In genomic region chr1:86633840-86634750, GRCm38 (mm10) we compare ENCODE assay signal across 14 mouse cellular contexts. TPM values are rescaled to one million over a fixed set of nuclear protein-coding genes. Genes with fewer than 3 reads are reported as not detected.
DNase-seq lines count a peak whose midpoint lies in the region; ATAC-seq lines count a peak whose summit lies in the region.
"Had no signal": no experiment of that assay in that cellular context is flagged by ENCODE, and none has a peak within 500 bp of the region (broad histone marks: within the 10 kb centered on the region; RNA-seq: fewer than 3 reads in every experiment).

No protein-coding gene starts in this region.

- peak overlapping the region; percentile 7; the same call in 1 of the 2 replicates for H3K27ac ChIP-seq in kidney, embryonic 14.5 days (ENCODE audit: low read depth, low read length)
- H3K27ac ChIP-seq in embryonic facial prominence, embryonic 14.5 days (replicated peaks; ENCODE audit: low read depth, low read length): no peak overlapping the region
- H3K27ac ChIP-seq in hindbrain, embryonic 16.5 days (ENCODE audit: low read depth, low read length): peak overlapping the region; percentile 63; the same call in 1 of the 2 replicates
- peak overlapping the region; percentile 59 for H3K27ac ChIP-seq in midbrain, embryonic 16.5 days (ENCODE audit: low read length)
- H3K27ac ChIP-seq: liver, embryonic 14.5 days had no signal

- whole genome bisulfite sequencing in kidney, embryonic 14.5 days: 66% methylated on average over 7 of the region's 7 CpGs
- WGBS in embryonic facial prominence, embryonic 14.5 days: 56% methylated on average over 7 of the region's 7 CpGs
- 38% methylated on average over 7 of the region's 7 CpGs for WGBS in hindbrain, embryonic 16.5 days
- 45% methylated on average over 7 of the region's 7 CpGs for WGBS in midbrain, embryonic 16.5 days

- no peak overlapping the region for H3K9ac ChIP-seq in kidney, embryonic 14.5 days (ENCODE audit: low read depth, low read length)
- H3K9ac ChIP-seq in embryonic facial prominence, embryonic 14.5 days (ENCODE audit: low read depth, low read length): no peak overlapping the region
- H3K9ac ChIP-seq in hindbrain, embryonic 16.5 days (ENCODE audit: low read depth, low read length): no peak overlapping the region
- no peak overlapping the region for H3K9ac ChIP-seq in midbrain, embryonic 16.5 days (ENCODE audit: low read depth, low read length)
- H3K9ac ChIP-seq: liver, embryonic 14.5 days had no signal

- no peaks in the 10 kb centered on the region for H3K9me3 ChIP-seq in kidney, embryonic 14.5 days (ENCODE audit: control insufficient read depth, low read length)
- no peaks in the 10 kb centered on the region for H3K9me3 ChIP-seq in embryonic facial prominence, embryonic 14.5 days (ENCODE audit: control insufficient read depth, low read length)
- no peaks in the 10 kb centered on the region for H3K9me3 ChIP-seq in hindbrain, embryonic 16.5 days (ENCODE audit: control insufficient read depth, low read length)
- no peaks in the 10 kb centered on the region for H3K9me3 ChIP-seq in midbrain, embryonic 16.5 days (replicated peaks; ENCODE audit: control insufficient read depth, low read length, poor library complexity, severe bottlenecking)

- no peak overlapping the region for H3K4me3 ChIP-seq in kidney, embryonic 14.5 days (ENCODE audit: low read length)
- H3K4me3 ChIP-seq in embryonic facial prominence, embryonic 14.5 days (ENCODE audit: low read depth, low read length): no peak overlapping the region
- peak overlapping the region; percentile 18 for H3K4me3 ChIP-seq in hindbrain, embryonic 16.5 days (ENCODE audit: low read length)
- H3K4me3 ChIP-seq in midbrain, embryonic 16.5 days (ENCODE audit: low read depth, low read length): peak overlapping the region; percentile 11; the same call in 1 of the 2 replicates
- H3K4me3 ChIP-seq: myocyte had no signal

- ATAC-seq in kidney, embryonic 14.5 days (ENCODE audit: low FRiP score, low TSS enrichment): no peak
- ATAC-seq in embryonic facial prominence, embryonic 14.5 days (ENCODE audit: low read depth): no peak
- ATAC-seq in hindbrain, embryonic 16.5 days: peak; percentile 68
- ATAC-seq in midbrain, embryonic 16.5 days: peak; percentile 65

- H3K4me1 ChIP-seq in kidney, embryonic 14.5 days (ENCODE audit: control insufficient read depth, insufficient read depth, low read length): peaks cover 16% of the 10 kb centered on the region; the same call in 1 of the 2 replicates
- no peaks in the 10 kb centered on the region for H3K4me1 ChIP-seq in embryonic facial prominence, embryonic 14.5 days (ENCODE audit: control insufficient read depth, insufficient read depth, low read length)
- H3K4me1 ChIP-seq in hindbrain, embryonic 16.5 days (ENCODE audit: control insufficient read depth, insufficient read depth, low read depth, low read length): peaks cover 9% of the 10 kb centered on the region; the same call in 1 of the 2 replicates
- H3K4me1 ChIP-seq in midbrain, embryonic 16.5 days (ENCODE audit: control insufficient read depth, insufficient read depth, low read length): peaks cover 8% of the 10 kb centered on the region; the same call in 1 of the 2 replicates

- no peaks in the 10 kb centered on the region for H3K27me3 ChIP-seq in kidney, embryonic 14.5 days (ENCODE audit: control insufficient read depth, insufficient read depth, low read length)
- H3K27me3 ChIP-seq in embryonic facial prominence, embryonic 14.5 days (replicated peaks; ENCODE audit: control insufficient read depth, insufficient read depth, low read length): no peaks in the 10 kb centered on the region
- no peaks in the 10 kb centered on the region for H3K27me3 ChIP-seq in hindbrain, embryonic 16.5 days (replicated peaks; ENCODE audit: control insufficient read depth, insufficient read depth, low read length)
- H3K27me3 ChIP-seq in midbrain, embryonic 16.5 days (ENCODE audit: control insufficient read depth, insufficient read depth, low read depth, low read length): no peaks in the 10 kb centered on the region
- H3K27me3 ChIP-seq: CH12.LX had no signal

- DNase-seq in kidney, postnatal 14 days: no peak
- peak; percentile 36 for DNase-seq in embryonic facial prominence, embryonic 14.5 days (ENCODE audit: low spot score)
- DNase-seq in ovary, adult 18-20 months (ENCODE audit: low spot score): no peak
- DNase-seq in spleen, adult 12 weeks (ENCODE audit: low spot score): no peak
- no peak for DNase-seq in cerebellum, adult 11-12 months
- DNase-seq: cerebellum, adult 11 months; heart, postnatal 4 days; spleen, adult 18-20 months had no signal

- H3K36me3 ChIP-seq in kidney, embryonic 14.5 days (ENCODE audit: control insufficient read depth, insufficient read depth, low read length): no peaks in the 10 kb centered on the region
- no peaks in the 10 kb centered on the region for H3K36me3 ChIP-seq in embryonic facial prominence, embryonic 14.5 days (ENCODE audit: control insufficient read depth, insufficient read depth, low read length)
- H3K36me3 ChIP-seq in hindbrain, embryonic 16.5 days (ENCODE audit: control insufficient read depth, insufficient read depth, low read length): no peaks in the 10 kb centered on the region
- no peaks in the 10 kb centered on the region for H3K36me3 ChIP-seq in midbrain, embryonic 16.5 days (ENCODE audit: control insufficient read depth, insufficient read depth, low read length)

- no peak overlapping the region for H3K4me2 ChIP-seq in kidney, embryonic 14.5 days (replicated peaks; ENCODE audit: low read depth, low read length)
- H3K4me2 ChIP-seq in embryonic facial prominence, embryonic 14.5 days (ENCODE audit: low read depth, low read length): peak overlapping the region; percentile 23; the same call in 1 of the 2 replicates
- peak overlapping the region; percentile 46 for H3K4me2 ChIP-seq in hindbrain, embryonic 16.5 days (ENCODE audit: low read length)
- peak overlapping the region; percentile 39 for H3K4me2 ChIP-seq in midbrain, embryonic 16.5 days (ENCODE audit: low read length)

RNA-seq across cellular contexts. Expression of gene Nppc, which starts 36.3 kb away (rescaled TPM):
- polyA plus RNA-seq in kidney, embryonic 14.5 days (2014; fragmentation: Nextera tagmentation; extraction: Ambion mirVana): 2.1 and 2.4 TPM in 2 replicates
- 7.4 and 10.5 TPM in 2 replicates for polyA plus RNA-seq in embryonic facial prominence, embryonic 14.5 days (2014; fragmentation: Nextera tagmentation; extraction: Ambion mirVana)
- 20.1 and 26.6 TPM in 2 replicates for polyA plus RNA-seq in hindbrain, embryonic 16.5 days (2015; fragmentation: Nextera tagmentation; extraction: Ambion mirVana)
- polyA plus RNA-seq in midbrain, embryonic 16.5 days (2015; fragmentation: Nextera tagmentation; extraction: Ambion mirVana): 3.8 and 4.2 TPM in 2 replicates

RNA-seq across cellular contexts. Expression of gene Cops7b, which starts 51.4 kb away (rescaled TPM):
- 40.4 and 45.4 TPM in 2 replicates for polyA plus RNA-seq in kidney, embryonic 14.5 days (2014; fragmentation: Nextera tagmentation; extraction: Ambion mirVana)
- polyA plus RNA-seq in embryonic facial prominence, embryonic 14.5 days (2014; fragmentation: Nextera tagmentation; extraction: Ambion mirVana): 31.3 and 34.9 TPM in 2 replicates
- polyA plus RNA-seq in hindbrain, embryonic 16.5 days (2015; fragmentation: Nextera tagmentation; extraction: Ambion mirVana): 57.1 and 62.5 TPM in 2 replicates
- 63.0 and 64.9 TPM in 2 replicates for polyA plus RNA-seq in midbrain, embryonic 16.5 days (2015; fragmentation: Nextera tagmentation; extraction: Ambion mirVana)

RNA-seq across cellular contexts. Expression of gene Pde6d, which starts 51.7 kb away (rescaled TPM):
- polyA plus RNA-seq in kidney, embryonic 14.5 days (2014; fragmentation: Nextera tagmentation; extraction: Ambion mirVana): 65.5 and 71.7 TPM in 2 replicates
- polyA plus RNA-seq in embryonic facial prominence, embryonic 14.5 days (2014; fragmentation: Nextera tagmentation; extraction: Ambion mirVana): 55.8 and 59.2 TPM in 2 replicates
- 103 and 113 TPM in 2 replicates for polyA plus RNA-seq in hindbrain, embryonic 16.5 days (2015; fragmentation: Nextera tagmentation; extraction: Ambion mirVana)
- polyA plus RNA-seq in midbrain, embryonic 16.5 days (2015; fragmentation: Nextera tagmentation; extraction: Ambion mirVana): 105 and 109 TPM in 2 replicates

Comparison
In these comparisons a context has a peak if more than half of its experiments do, and no peak if none do; other contexts are left out.
1. ATAC-seq: peak in hindbrain, embryonic 16.5 days (single experiment) and midbrain, embryonic 16.5 days (single experiment); none in kidney, embryonic 14.5 days (single experiment) and embryonic facial prominence, embryonic 14.5 days (single experiment).
2. H3K4me3 ChIP-seq: peak in hindbrain, embryonic 16.5 days (single experiment) and midbrain, embryonic 16.5 days (single experiment); none in kidney, embryonic 14.5 days (single experiment) and embryonic facial prominence, embryonic 14.5 days (single experiment).